Comparison of ENCODE assay signal across 8 mouse cellular contexts in genomic region chr7:35647101-35647698, GRCm38 (mm10). TPM values are rescaled to one million over a fixed set of nuclear protein-coding genes. Genes with fewer than 3 reads are reported as not detected.
DNase-seq lines count a peak whose midpoint lies in the region; ATAC-seq lines count a peak whose summit lies in the region.

Gene Pdcd5 (minus strand): TSS chr7:35647521.

- peak within 1 kb of the TSS; percentile 79 for H3K4me2 ChIP-seq in hindbrain, embryonic 14.5 days (replicated peaks)

- H3K27me3 ChIP-seq in hindbrain, embryonic 14.5 days (ENCODE audit: control insufficient read depth, insufficient read depth, low read length) = no peaks in the 10 kb centered on the region

- peaks cover 29% of the 10 kb centered on the region for H3K36me3 ChIP-seq in hindbrain, embryonic 14.5 days (replicated peaks; ENCODE audit: control insufficient read depth, insufficient read depth)

- under 1% methylated on average over 64 of the region's 64 CpGs for WGBS in hindbrain, embryonic 14.5 days

- H3K27ac ChIP-seq in hindbrain, embryonic 14.5 days = peak within 1 kb of the TSS; percentile 87

- peak; percentile 93 for ATAC-seq in hindbrain, embryonic 14.5 days (ENCODE audit: low FRiP score)

- H3K4me3 ChIP-seq in hindbrain, embryonic 14.5 days (replicated peaks; ENCODE audit: low read length) = peak within 1 kb of the TSS; percentile 97

- H3K9ac ChIP-seq in hindbrain, embryonic 14.5 days = peak within 1 kb of the TSS; percentile 90

- H3K4me1 ChIP-seq in hindbrain, embryonic 14.5 days (replicated peaks; ENCODE audit: control insufficient read depth, insufficient read depth, low read length) = no peaks in the 10 kb centered on the region

- no peaks in the 10 kb centered on the region for H3K9me3 ChIP-seq in hindbrain, embryonic 14.5 days (ENCODE audit: control insufficient read depth, low read length)

- DNase-seq in R1 (ENCODE audit: low read depth, low spot score) = peak; percentile 98
- DNase-seq in cerebellum, postnatal 25 days = peak; percentile 98
- DNase-seq in frontal cortex, postnatal 25 days (ENCODE audit: low spot score in 2 of 2) = peak; percentile 97 to 98
- DNase-seq in hindbrain, embryonic 14.5 days (ENCODE audit: low spot score) = peak; percentile 99
- peak; percentile 97 to 98 for DNase-seq in layer of hippocampus, postnatal 36 days
- DNase-seq in lung, postnatal 36 days = peak; percentile 97
- DNase-seq in retina, postnatal 1 day = peak; percentile 98
- peak; percentile 94 to 100 for DNase-seq in urinary bladder, adult 18-20 months (ENCODE audit: low spot score in 2 of 2)

RNA-seq across cellular contexts. Expression of gene Pdcd5, which starts in this region (rescaled TPM):
- polyA plus RNA-seq in hindbrain, embryonic 14.5 days (2014; fragmentation: Nextera tagmentation; extraction: Ambion mirVana) = 245 and 288 TPM in 2 replicates
- 10 to 100 TPM; 73.9 to 84.1 TPM for total RNA-seq in layer of hippocampus, postnatal 36 days (2021)

Comparison
In these comparisons a context has a peak if more than half of its experiments do, and no peak if none do; other contexts are left out.
1. Peak in every context shown above with its lines: DNase-seq, ATAC-seq, H3K4me3 ChIP-seq and H3K27ac ChIP-seq.